Mouse (Mus musculus) c-Kit-positive CD71-negative TER-119-negative erythroid progenitor cells, embryonic 14.5 days (primary cell): ENCODE results near the gene Gtf2ird1.
"Not testable (repeated sequence)": the region's sequence is repeated elsewhere in the genome, so short reads cannot be mapped to it uniquely, and the experiment has no call there.

Source experiments
- DNase-seq: peaks from one replicate; pipeline ENCODE4 v3.0.0-alpha.2; 2013; ENCODE audit warnings: low read depth

Gtf2ird1 gene

GRCm38 (mm10) chr5:134456503-134456962 is at the start of gene Gtf2ird1:
TSS of gene Gtf2ird1 (minus strand) at chr5:134456716.
- no peak for DNase-seq

GRCm38 (mm10) chr5:134505810-134506292 is 49.3 kb upstream of the Gtf2ird1 start:
- no peak for DNase-seq

- DNase-seq = no peak
Measured at GRCm38 (mm10) chr5:134502591-134502990, 46.1 kb upstream of the Gtf2ird1 start.

- no peak for DNase-seq
Measured at GRCm38 (mm10) chr5:134501453-134501852, 44.9 kb upstream of the Gtf2ird1 start.

GRCm38 (mm10) chr5:134500681-134501080 is 44.2 kb upstream of the Gtf2ird1 start:
- no peak for DNase-seq

- DNase-seq = peak; percentile 44
Measured at GRCm38 (mm10) chr5:134500062-134500461, 43.5 kb upstream of the Gtf2ird1 start.

- no peak for DNase-seq
Measured at GRCm38 (mm10) chr5:134497026-134497425, 40.5 kb upstream of the Gtf2ird1 start.

- DNase-seq = no peak
Measured at GRCm38 (mm10) chr5:134495796-134496195, 39.3 kb upstream of the Gtf2ird1 start.

- DNase-seq = peak; percentile 87
Measured at GRCm38 (mm10) chr5:134494142-134494541, 37.6 kb upstream of the Gtf2ird1 start.

GRCm38 (mm10) chr5:134492956-134493355 is 36.4 kb upstream of the Gtf2ird1 start:
- DNase-seq = no peak

GRCm38 (mm10) chr5:134491712-134492417 is 35.3 kb upstream of the Gtf2ird1 start:
- DNase-seq = peak; percentile 85

- no peak for DNase-seq
Measured at GRCm38 (mm10) chr5:134491206-134491605, 34.7 kb upstream of the Gtf2ird1 start.

GRCm38 (mm10) chr5:134490465-134490864 is 33.9 kb upstream of the Gtf2ird1 start:
- DNase-seq = peak; percentile 34

- DNase-seq = peak; percentile 66
Measured at GRCm38 (mm10) chr5:134489583-134489982, 33.1 kb upstream of the Gtf2ird1 start.

- DNase-seq = no peak
Measured at GRCm38 (mm10) chr5:134488596-134488995, 32.1 kb upstream of the Gtf2ird1 start.

- no peak for DNase-seq
Measured at GRCm38 (mm10) chr5:134488042-134488441, 31.5 kb upstream of the Gtf2ird1 start.

GRCm38 (mm10) chr5:134485900-134486665 is 29.6 kb upstream of the Gtf2ird1 start:
- peak; percentile 69 for DNase-seq

GRCm38 (mm10) chr5:134485183-134485730 is 28.7 kb upstream of the Gtf2ird1 start:
- no peak for DNase-seq

- DNase-seq = no peak
Measured at GRCm38 (mm10) chr5:134483291-134483690, 26.8 kb upstream of the Gtf2ird1 start.

- DNase-seq = no peak
Measured at GRCm38 (mm10) chr5:134482331-134482730, 25.8 kb upstream of the Gtf2ird1 start.

- not testable (repeated sequence) for DNase-seq
Measured at GRCm38 (mm10) chr5:134478886-134479285, 22.4 kb upstream of the Gtf2ird1 start.

GRCm38 (mm10) chr5:134475686-134476085 is 19.2 kb upstream of the Gtf2ird1 start:
- not testable (repeated sequence) for DNase-seq
